Mouse (Mus musculus): ENCODE results near the gene Otud5.
"Not testable (repeated sequence)": the region's sequence is repeated elsewhere in the genome, so short reads cannot be mapped to it uniquely, and the experiment has no call there.

Gene Otud5

GRCm38 (mm10) chrX:7841163-7842162 is at the start of gene Otud5:
Gene Otud5, plus strand, starts transcription at chrX:7841364.
- TF ChIP-seq NANOG (IDR thresholded peaks at IDR 0.05; ENCODE audit: borderline replicate concordance, low read length) = no peak
- TF ChIP-seq POU5F1 (IDR thresholded peaks at IDR 0.05; ENCODE audit: borderline replicate concordance, low read length) = no peak
- no peak for TF ChIP-seq CTCF (conservative IDR thresholded peaks at IDR 0.05; ENCODE audit: low read length)
- H3K27me3 ChIP-seq (ENCODE audit: insufficient read depth, low read length) = no peaks in the 10 kb centered on the region
- H3K36me3 ChIP-seq (ENCODE audit: insufficient read depth, low read length) = peaks cover 31% of the 10 kb centered on the region
- H3K4me1 ChIP-seq (replicated peaks; ENCODE audit: low read depth, low read length) = peaks cover 43% of the 10 kb centered on the region
- H3K4me3 ChIP-seq (replicated peaks; ENCODE audit: low read length) = peak within 1 kb of the TSS; percentile 85
- no peaks in the 10 kb centered on the region for H3K9me3 ChIP-seq (ENCODE audit: low read length)

GRCm38 (mm10) chrX:7793361-7793760 is 47.8 kb upstream of the Otud5 start:
- Histone ChIP-seq H3K4me1 (replicated peaks; ENCODE audit: low read depth, low read length) (peaks cover 18% of the 10 kb centered on the region), H3K4me3 (replicated peaks; ENCODE audit: low read length) (no peak overlapping the region), H3K9me3 (ENCODE audit: low read length) (no peaks in the 10 kb centered on the region), H3K27me3 (ENCODE audit: insufficient read depth, low read length) (no peaks in the 10 kb centered on the region), H3K36me3 (ENCODE audit: insufficient read depth, low read length) (peaks cover 9% of the 10 kb centered on the region; the same call in 1 of the 2 replicates)
- TF ChIP-seq POU5F1 (IDR thresholded peaks at IDR 0.05; ENCODE audit: borderline replicate concordance, low read length) (no peak), NANOG (IDR thresholded peaks at IDR 0.05; ENCODE audit: borderline replicate concordance, low read length) (no peak), CTCF (conservative IDR thresholded peaks at IDR 0.05; ENCODE audit: low read length) (peak; percentile 40)

GRCm38 (mm10) chrX:7795016-7795415 is 46.1 kb upstream of the Otud5 start:
- Histone ChIP-seq H3K27me3 (ENCODE audit: insufficient read depth, low read length) (no peaks in the 10 kb centered on the region), H3K4me3 (replicated peaks; ENCODE audit: low read length) (no peak overlapping the region), H3K9me3 (ENCODE audit: low read length) (no peaks in the 10 kb centered on the region), H3K36me3 (ENCODE audit: insufficient read depth, low read length) (peaks cover 19% of the 10 kb centered on the region), H3K4me1 (replicated peaks; ENCODE audit: low read depth, low read length) (peaks cover 14% of the 10 kb centered on the region)
- no peak for TF ChIP-seq POU5F1 (IDR thresholded peaks at IDR 0.05; ENCODE audit: borderline replicate concordance, low read length)
- no peak for TF ChIP-seq NANOG (IDR thresholded peaks at IDR 0.05; ENCODE audit: borderline replicate concordance, low read length)
- no peak for TF ChIP-seq CTCF (conservative IDR thresholded peaks at IDR 0.05; ENCODE audit: low read length)

GRCm38 (mm10) chrX:7797327-7797726 is 43.8 kb upstream of the Otud5 start:
- Histone ChIP-seq H3K9me3 (ENCODE audit: low read length) (no peaks in the 10 kb centered on the region), H3K36me3 (ENCODE audit: insufficient read depth, low read length) (peaks cover 33% of the 10 kb centered on the region), H3K27me3 (ENCODE audit: insufficient read depth, low read length) (no peaks in the 10 kb centered on the region), H3K4me3 (replicated peaks; ENCODE audit: low read length) (no peak overlapping the region), H3K4me1 (replicated peaks; ENCODE audit: low read depth, low read length) (0 out of 2 replicates have a peak, but pooled peaks cover 7% of the 10 kb centered on the region)
- TF ChIP-seq POU5F1 (IDR thresholded peaks at IDR 0.05; ENCODE audit: borderline replicate concordance, low read length) (no peak), CTCF (conservative IDR thresholded peaks at IDR 0.05; ENCODE audit: low read length) (no peak), NANOG (IDR thresholded peaks at IDR 0.05; ENCODE audit: borderline replicate concordance, low read length) (no peak)

- H3K27me3 ChIP-seq (ENCODE audit: insufficient read depth, low read length); H3K4me3 ChIP-seq (replicated peaks; ENCODE audit: low read length); H3K9me3 ChIP-seq (ENCODE audit: low read length); H3K4me1 ChIP-seq (replicated peaks; ENCODE audit: low read depth, low read length): not testable (repeated sequence)
- peaks cover 57% of the 10 kb centered on the region for H3K36me3 ChIP-seq (ENCODE audit: insufficient read depth, low read length)
These were observed 39.0 kb upstream of the Otud5 start for GRCm38 (mm10) chrX:7802157-7802556.

GRCm38 (mm10) chrX:7815016-7815415 is 26.1 kb upstream of the Otud5 start:
- peaks cover 47% of the 10 kb centered on the region for H3K36me3 ChIP-seq (ENCODE audit: insufficient read depth, low read length)
- H3K4me1 ChIP-seq (replicated peaks; ENCODE audit: low read depth, low read length) = peaks cover 22% of the 10 kb centered on the region
- H3K9me3 ChIP-seq (ENCODE audit: low read length); H3K4me3 ChIP-seq (replicated peaks; ENCODE audit: low read length); H3K27me3 ChIP-seq (ENCODE audit: insufficient read depth, low read length): not testable (repeated sequence)
- TF ChIP-seq CTCF (conservative IDR thresholded peaks at IDR 0.05; ENCODE audit: low read length) = peak; percentile 40

- H3K4me3 ChIP-seq (replicated peaks; ENCODE audit: low read length) = peak within 1 kb of the TSS; percentile 77
These were observed 19.0 kb upstream of the Otud5 start, which contains the start of gene Kcnd1 for GRCm38 (mm10) chrX:7821865-7822779. Gene Kcnd1, plus strand, starts transcription at chrX:7822289.

GRCm38 (mm10) chrX:7837146-7837545 is 4.0 kb upstream of the Otud5 start:
- TF ChIP-seq CTCF (conservative IDR thresholded peaks at IDR 0.05; ENCODE audit: low read length) (no peak), POU5F1 (IDR thresholded peaks at IDR 0.05; ENCODE audit: borderline replicate concordance, low read length) (no peak), NANOG (IDR thresholded peaks at IDR 0.05; ENCODE audit: borderline replicate concordance, low read length) (no peak)
- H3K4me3 ChIP-seq (replicated peaks; ENCODE audit: low read length) = no peak overlapping the region
- H3K4me1 ChIP-seq (replicated peaks; ENCODE audit: low read depth, low read length) = peaks cover 16% of the 10 kb centered on the region

More at GRCm38 (mm10) chrX:7821865-7822779, 19.0 kb upstream of the Otud5 start, which contains the start of gene Kcnd1:
- Histone ChIP-seq H3K9me3 (ENCODE audit: low read length) (no peaks in the 10 kb centered on the region), H3K4me1 (replicated peaks; ENCODE audit: low read depth, low read length) (peaks cover 31% of the 10 kb centered on the region), H3K36me3 (ENCODE audit: insufficient read depth, low read length) (peaks cover 37% of the 10 kb centered on the region), H3K27me3 (ENCODE audit: insufficient read depth, low read length) (no peaks in the 10 kb centered on the region)
- TF ChIP-seq NANOG (IDR thresholded peaks at IDR 0.05; ENCODE audit: borderline replicate concordance, low read length) (no peak), CTCF (conservative IDR thresholded peaks at IDR 0.05; ENCODE audit: low read length) (no peak), POU5F1 (IDR thresholded peaks at IDR 0.05; ENCODE audit: borderline replicate concordance, low read length) (no peak)

More at GRCm38 (mm10) chrX:7837146-7837545, 4.0 kb upstream of the Otud5 start:
- Histone ChIP-seq H3K27me3 (ENCODE audit: insufficient read depth, low read length) (no peaks in the 10 kb centered on the region), H3K36me3 (ENCODE audit: insufficient read depth, low read length) (peaks cover 29% of the 10 kb centered on the region), H3K9me3 (ENCODE audit: low read length) (no peaks in the 10 kb centered on the region)

Data from E14TG2a.4 (cell line).